Mouse (Mus musculus) stomach, embryonic 16.5 days (tissue): ENCODE measurements at regions not wholly inside any gene's neighbourhood (a gene's known extent, or its start where the extent isn't known, plus 50 kb on each side); places are given as distances from the start of the nearest gene placed in this dataset.

Source experiments
- ATAC-seq: fragments of 200-750 bp; cut with Nextera tagmentation; 2 replicates; pipeline ENCODE4 v1.8.0; 2017; ENCODE audit warnings: moderate number of reproducible peaks, moderate TSS enrichment; ENCODE audit not compliant: insufficient read depth, low FRiP score
- H3K27ac ChIP-seq: fragments of 300-500 bp; sonication (generic); 2 replicates; pipeline ENCODE4 v1.5.1; 2014; ENCODE audit warnings: low read length
- H3K27me3 ChIP-seq: fragments of 300-500 bp; sonication (generic); 2 replicates; pipeline ENCODE4 v1.6.1; 2014; ENCODE audit warnings: low read length, control low read depth, mixed read lengths; ENCODE audit not compliant: control insufficient read depth, insufficient read depth
- H3K36me3 ChIP-seq: fragments of 300-500 bp; sonication (generic); 2 replicates; pipeline ENCODE4 v1.6.1; 2014; ENCODE audit warnings: low read length; ENCODE audit not compliant: control insufficient read depth, insufficient read depth
- H3K4me1 ChIP-seq: fragments of 300-500 bp; sonication (generic); 2 replicates; pipeline ENCODE4 v1.6.1; 2014; ENCODE audit warnings: low read length, control low read depth, mixed read lengths; ENCODE audit not compliant: control insufficient read depth, insufficient read depth
- H3K4me2 ChIP-seq: fragments of 300-500 bp; sonication (generic); 2 replicates; pipeline ENCODE4 v1.6.1; 2014; ENCODE audit warnings: low read depth, low read length, mixed read lengths
- H3K4me3 ChIP-seq: fragments of 300-500 bp; sonication (generic); replicated peaks from 2 replicates; pipeline ENCODE4 v1.5.1; 2014; ENCODE audit warnings: mild to moderate bottlenecking, low read length
- H3K9ac ChIP-seq: fragments of 300-500 bp; sonication (generic); 2 replicates; pipeline ENCODE4 v1.6.1; 2014; ENCODE audit warnings: low read length
- H3K9me3 ChIP-seq: fragments of 300-500 bp; sonication (generic); replicated peaks from 2 replicates; pipeline ENCODE4 v1.6.1; 2016; ENCODE audit warnings: low read length, control low read depth; ENCODE audit not compliant: control insufficient read depth
- WGBS: fragments of 180-500 bp; shearing (Covaris S2); extraction: QIAGEN DNeasy Blood & Tissue Kit; methylation state at CpG from one replicate; pipeline ENCODE4 v1.1.7; 2014; 5-methylcytosine and 5-hydroxymethylcytosine counted together

- Histone ChIP-seq H3K36me3 (no peaks in the 10 kb centered on the region), H3K27me3 (no peaks in the 10 kb centered on the region), H3K27ac (no peak overlapping the region), H3K9ac (no peak overlapping the region), H3K4me3 (no peak overlapping the region), H3K9me3 (no peaks in the 10 kb centered on the region), H3K4me1 (no peaks in the 10 kb centered on the region), H3K4me2 (no peak overlapping the region)
- 49% methylated on average over 7 of the region's 7 CpGs for WGBS
- no peak for ATAC-seq
Observed at GRCm38 (mm10) chr12:77756021-77756420, 438.0 kb upstream of the Gm6657 start.

- 56% methylated on average over 3 of the region's 3 CpGs for WGBS
- Histone ChIP-seq H3K4me2 (no peak overlapping the region), H3K4me3 (no peak overlapping the region), H3K9ac (no peak overlapping the region), H3K27me3 (no peaks in the 10 kb centered on the region), H3K36me3 (no peaks in the 10 kb centered on the region), H3K27ac (no peak overlapping the region), H3K4me1 (no peaks in the 10 kb centered on the region), H3K9me3 (no peaks in the 10 kb centered on the region)
- ATAC-seq = no peak
Observed at GRCm38 (mm10) chr12:77760976-77761375, 433.1 kb upstream of the Gm6657 start.

- Histone ChIP-seq H3K27ac (no peak overlapping the region), H3K4me3 (no peak overlapping the region), H3K9ac (no peak overlapping the region), H3K4me1 (0 out of 2 replicates have a peak, but pooled peaks cover under 1% of the 10 kb centered on the region), H3K27me3 (no peaks in the 10 kb centered on the region), H3K36me3 (no peaks in the 10 kb centered on the region), H3K4me2 (no peak overlapping the region), H3K9me3 (no peaks in the 10 kb centered on the region)
- WGBS = 90% methylated on average over 6 of the region's 6 CpGs
- ATAC-seq = no peak
Observed at GRCm38 (mm10) chr12:77776011-77776546, 418.0 kb upstream of the Gm6657 start.

- Histone ChIP-seq H3K9ac (no peak overlapping the region), H3K27me3 (no peaks in the 10 kb centered on the region), H3K4me3 (no peak overlapping the region), H3K4me1 (0 out of 2 replicates have a peak, but pooled peaks cover 3% of the 10 kb centered on the region), H3K9me3 (no peaks in the 10 kb centered on the region), H3K4me2 (no peak overlapping the region), H3K36me3 (no peaks in the 10 kb centered on the region), H3K27ac (no peak overlapping the region)
- WGBS = 82% methylated on average over 8 of the region's 8 CpGs
- ATAC-seq = no peak
Observed at GRCm38 (mm10) chr12:77776755-77777154, 417.3 kb upstream of the Gm6657 start.

GRCm38 (mm10) chr12:77780885-77781698 is 412.9 kb upstream of the Gm6657 start:
- H3K4me2 ChIP-seq = peak overlapping the region; percentile 36
- H3K4me3 ChIP-seq = peak overlapping the region; percentile 28; the same call in 1 of the 2 replicates
- peak overlapping the region; percentile 38; the same call in 1 of the 2 replicates for H3K27ac ChIP-seq
- no peaks in the 10 kb centered on the region for H3K9me3 ChIP-seq
- no peaks in the 10 kb centered on the region for H3K36me3 ChIP-seq
- no peaks in the 10 kb centered on the region for H3K27me3 ChIP-seq
- 25% methylated on average over 20 of the region's 20 CpGs for WGBS
- ATAC-seq = peak; percentile 76
- 0 out of 2 replicates have a peak, but pooled peaks cover 3% of the 10 kb centered on the region for H3K4me1 ChIP-seq
- 0 out of 2 replicates have a peak overlapping the region, but pooled peaks have one; percentile 27 for H3K9ac ChIP-seq

- Histone ChIP-seq H3K9me3 (no peaks in the 10 kb centered on the region), H3K9ac (no peak overlapping the region), H3K4me1 (0 out of 2 replicates have a peak, but pooled peaks cover 3% of the 10 kb centered on the region), H3K27me3 (no peaks in the 10 kb centered on the region), H3K4me3 (no peak overlapping the region), H3K27ac (no peak overlapping the region), H3K4me2 (no peak overlapping the region), H3K36me3 (no peaks in the 10 kb centered on the region)
- no peak for ATAC-seq
- WGBS = 71% methylated on average over 9 of the region's 9 CpGs
Observed at GRCm38 (mm10) chr12:77783909-77784308, 410.1 kb upstream of the Gm6657 start.

- H3K27ac ChIP-seq = no peak overlapping the region
- 80% methylated on average over 6 of the region's 6 CpGs for WGBS
- H3K4me2 ChIP-seq = no peak overlapping the region
- no peaks in the 10 kb centered on the region for H3K9me3 ChIP-seq
- ATAC-seq = no peak
- no peak overlapping the region for H3K9ac ChIP-seq
- no peaks in the 10 kb centered on the region for H3K27me3 ChIP-seq
- H3K4me1 ChIP-seq = 0 out of 2 replicates have a peak, but pooled peaks cover 3% of the 10 kb centered on the region
- H3K36me3 ChIP-seq = no peaks in the 10 kb centered on the region
- no peak overlapping the region for H3K4me3 ChIP-seq
Observed at GRCm38 (mm10) chr12:77785647-77786046, 408.4 kb upstream of the Gm6657 start.

- H3K4me3 ChIP-seq = no peak overlapping the region
- no peaks in the 10 kb centered on the region for H3K27me3 ChIP-seq
- H3K36me3 ChIP-seq = no peaks in the 10 kb centered on the region
- no peak overlapping the region for H3K27ac ChIP-seq
- 54% methylated on average over 4 of the region's 4 CpGs for WGBS
- no peaks in the 10 kb centered on the region for H3K9me3 ChIP-seq
- no peak overlapping the region for H3K9ac ChIP-seq
- H3K4me1 ChIP-seq = no peaks in the 10 kb centered on the region
- peak; percentile 72; the same call in 1 of the 2 replicates for ATAC-seq
- H3K4me2 ChIP-seq = no peak overlapping the region
Observed at GRCm38 (mm10) chr12:77786678-77787077, 407.4 kb upstream of the Gm6657 start.

- H3K4me3 ChIP-seq = no peak overlapping the region
- no peaks in the 10 kb centered on the region for H3K4me1 ChIP-seq
- H3K27me3 ChIP-seq = no peaks in the 10 kb centered on the region
- H3K9me3 ChIP-seq = no peaks in the 10 kb centered on the region
- 59% methylated on average over 2 of the region's 2 CpGs for WGBS
- no peak overlapping the region for H3K9ac ChIP-seq
- H3K36me3 ChIP-seq = no peaks in the 10 kb centered on the region
- no peak overlapping the region for H3K27ac ChIP-seq
- ATAC-seq = no peak
- no peak overlapping the region for H3K4me2 ChIP-seq
Observed at GRCm38 (mm10) chr12:77788273-77788672, 405.8 kb upstream of the Gm6657 start.
